Mouse (Mus musculus): ENCODE results near the gene Tyk2. TPM values are rescaled to one million over a fixed set of nuclear protein-coding genes. Genes with fewer than 3 reads are reported as not detected.

Gene Tyk2
- total RNA-seq, 2 experiments from 2014 or later: 9.3 TPM

- no peak for DNase-seq (ENCODE audit: low spot score in 2 of 2)
These were observed 15.9 kb downstream of the Tyk2 start for GRCm38 (mm10) chr9:21115105-21115504.

DNA sequence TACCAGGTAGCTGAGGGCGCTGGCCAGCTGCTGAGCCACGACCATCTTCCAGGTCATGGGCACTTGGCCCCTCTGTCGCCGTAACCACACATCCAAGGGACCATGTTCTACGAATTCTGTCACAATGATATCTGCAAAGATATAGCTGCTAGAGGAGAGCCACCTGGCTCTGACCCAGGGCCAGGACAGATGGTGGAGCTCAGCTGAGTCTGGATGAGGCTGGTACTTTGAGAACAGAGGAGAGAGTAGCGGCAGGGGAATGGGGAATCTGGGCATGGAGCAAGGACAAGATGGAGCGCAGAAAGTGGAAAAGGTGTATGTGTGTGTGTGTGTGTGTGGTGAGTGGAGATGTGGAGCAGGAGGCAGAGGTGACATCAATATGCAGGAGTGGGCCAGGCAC lies 16.9 kb downstream of the Tyk2 start:
- no peak for DNase-seq (ENCODE audit: low spot score in 2 of 2)

- no peak for DNase-seq (ENCODE audit: low spot score in 2 of 2)
These were observed 17.3 kb downstream of the Tyk2 start for GRCm38 (mm10) chr9:21113751-21114150.

DNA sequence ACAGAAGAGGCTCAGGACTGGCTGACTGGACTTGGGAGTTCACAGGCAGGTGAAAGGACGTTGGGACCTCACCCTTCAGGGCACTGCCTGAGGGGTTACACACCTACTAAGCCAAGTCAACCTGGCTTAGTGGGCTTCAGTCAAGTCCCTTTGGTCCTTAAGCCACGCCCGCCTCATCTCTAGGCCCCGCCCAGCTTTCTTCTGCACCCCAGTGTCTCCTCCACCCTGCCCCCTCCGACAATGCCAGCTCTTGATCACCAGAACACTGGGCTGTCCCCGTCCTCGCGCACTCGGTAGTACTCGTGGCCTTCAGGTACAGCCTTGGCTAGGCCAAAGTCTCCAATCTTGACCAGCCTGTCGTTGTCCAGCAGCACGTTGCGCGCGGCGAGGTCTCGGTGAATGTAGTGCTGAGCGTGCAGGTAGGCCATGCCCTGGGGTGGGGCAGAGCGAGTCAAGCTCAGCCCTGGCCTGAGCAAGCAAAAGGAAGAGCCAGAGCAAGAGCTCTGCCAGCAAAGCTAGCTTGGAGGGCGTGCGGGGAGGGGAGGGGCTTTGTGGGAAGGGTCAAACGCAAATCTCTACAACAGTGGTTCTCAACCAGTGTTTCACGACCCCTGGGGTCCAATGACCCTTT lies 23.3 kb downstream of the Tyk2 start:
- DNase-seq (ENCODE audit: low spot score in 2 of 2): no peak

GRCm38 (mm10) chr9:21105760-21106564 lies 25.1 kb downstream of the Tyk2 start:
- no peak for DNase-seq (ENCODE audit: low spot score in 2 of 2)

GRCm38 (mm10) chr9:21104814-21105213 lies 26.2 kb downstream of the Tyk2 start:
- no peak for DNase-seq (ENCODE audit: low spot score in 2 of 2)

DNA sequence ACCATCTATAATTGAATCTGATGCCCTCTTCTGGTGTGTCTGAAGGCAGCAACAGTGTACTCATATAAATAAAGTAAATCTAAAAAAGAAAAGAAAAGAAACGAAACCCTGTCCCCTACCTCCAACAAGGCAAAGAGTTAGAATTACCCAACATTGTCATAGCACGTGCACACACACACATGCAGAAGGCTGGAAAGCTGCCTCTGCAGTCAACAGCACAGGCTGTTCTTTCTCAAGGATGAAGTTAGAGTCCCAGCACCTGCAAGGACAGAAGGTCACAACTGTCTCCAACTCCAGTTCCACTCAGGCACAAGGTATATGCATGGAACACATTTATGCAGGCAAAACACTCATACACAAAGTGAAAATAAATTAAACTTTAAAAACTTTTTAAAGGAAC lies 29.0 kb downstream of the Tyk2 start:
- no peak for DNase-seq (ENCODE audit: low spot score in 2 of 2)

- no peak for DNase-seq (ENCODE audit: low spot score in 2 of 2)
These were observed 30.4 kb downstream of the Tyk2 start for GRCm38 (mm10) chr9:21100447-21101161.

GRCm38 (mm10) chr9:21097793-21098192 lies 33.2 kb downstream of the Tyk2 start:
- no peak for DNase-seq (ENCODE audit: low spot score in 2 of 2)

- no peak for DNase-seq (ENCODE audit: low spot score in 2 of 2)
These were observed 35.1 kb downstream of the Tyk2 start for GRCm38 (mm10) chr9:21095958-21096357.

DNA sequence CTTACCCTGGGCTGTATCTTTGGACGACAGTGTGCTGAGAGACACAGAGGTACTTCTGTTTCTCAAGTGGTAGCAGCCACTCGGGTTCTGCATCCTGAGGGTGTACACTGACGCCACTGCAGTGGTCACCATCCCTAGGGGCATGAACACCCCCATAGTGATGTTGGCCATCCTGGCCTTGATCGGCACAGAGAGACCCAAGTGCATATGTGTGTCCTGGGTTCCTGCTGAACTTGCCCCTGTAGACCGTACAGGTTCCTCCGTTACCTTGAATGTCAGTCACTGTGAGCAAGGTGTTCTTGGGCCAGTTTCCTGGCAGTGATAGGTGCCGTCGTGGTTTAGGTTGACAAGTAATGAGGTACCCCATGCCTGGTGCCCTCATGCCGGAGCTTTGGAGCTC lies 37.6 kb downstream of the Tyk2 start:
- DNase-seq (ENCODE audit: low spot score in 2 of 2): no peak

GRCm38 (mm10) chr9:21091707-21092320 lies 39.2 kb downstream of the Tyk2 start, which contains the start of the genes Gm38431 and Raver1:
Gm38431 (minus strand) TSS chr9:21091997.
Raver1 (minus strand) TSS chr9:21092008.
- peak; percentile 92 to 97 for DNase-seq (ENCODE audit: low spot score in 2 of 2)

- DNase-seq (ENCODE audit: low spot score in 2 of 2): no peak
These were observed 39.9 kb downstream of the Tyk2 start for GRCm38 (mm10) chr9:21090972-21091706.

DNA sequence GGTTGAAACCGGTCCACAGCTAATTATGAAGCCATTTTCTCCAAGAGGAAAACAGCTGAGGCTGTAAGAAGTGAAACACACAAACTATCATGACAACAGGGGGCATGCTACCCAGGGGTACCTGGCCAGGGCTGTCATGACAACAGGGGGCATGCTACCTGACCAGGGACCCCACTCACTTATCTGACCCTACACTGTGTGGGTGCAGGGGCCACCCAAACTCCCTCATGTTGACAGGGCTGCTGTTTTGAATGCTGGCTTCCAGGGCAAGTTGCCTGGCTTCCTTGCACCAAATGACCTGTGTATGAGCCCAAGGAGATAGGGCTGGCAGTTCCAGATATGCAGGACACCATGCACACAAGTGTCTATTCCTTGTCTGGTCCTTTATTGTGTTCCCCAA lies 40.5 kb downstream of the Tyk2 start:
- no peak for DNase-seq (ENCODE audit: low spot score in 2 of 2)

DNA sequence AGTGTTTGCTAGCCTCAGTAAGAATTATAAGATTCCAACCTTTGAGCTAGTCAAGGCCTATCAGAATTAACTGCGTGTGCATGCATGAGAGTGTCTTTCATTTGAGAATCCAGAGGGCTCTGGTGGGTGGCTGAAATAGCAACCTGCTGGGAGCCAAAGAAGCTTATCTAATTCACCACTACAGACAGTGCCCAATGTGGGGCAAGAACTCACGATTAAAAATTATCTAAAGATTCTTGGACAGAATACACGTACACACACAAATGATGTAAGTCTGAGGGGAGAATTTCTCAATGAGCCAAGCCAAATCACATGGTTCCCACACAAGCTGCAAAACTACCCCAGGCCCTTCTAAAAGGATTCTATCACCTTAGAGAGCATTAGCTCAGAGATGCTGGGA lies 47.7 kb downstream of the Tyk2 start:
- DNase-seq (ENCODE audit: low spot score in 2 of 2): no peak

- no peak for DNase-seq (ENCODE audit: low spot score in 2 of 2)
These were observed 49.9 kb downstream of the Tyk2 start for GRCm38 (mm10) chr9:21081127-21081526.

- DNase-seq (ENCODE audit: low spot score in 2 of 2): no peak
These were observed 55.4 kb downstream of the Tyk2 start for GRCm38 (mm10) chr9:21075625-21076024.

DNA sequence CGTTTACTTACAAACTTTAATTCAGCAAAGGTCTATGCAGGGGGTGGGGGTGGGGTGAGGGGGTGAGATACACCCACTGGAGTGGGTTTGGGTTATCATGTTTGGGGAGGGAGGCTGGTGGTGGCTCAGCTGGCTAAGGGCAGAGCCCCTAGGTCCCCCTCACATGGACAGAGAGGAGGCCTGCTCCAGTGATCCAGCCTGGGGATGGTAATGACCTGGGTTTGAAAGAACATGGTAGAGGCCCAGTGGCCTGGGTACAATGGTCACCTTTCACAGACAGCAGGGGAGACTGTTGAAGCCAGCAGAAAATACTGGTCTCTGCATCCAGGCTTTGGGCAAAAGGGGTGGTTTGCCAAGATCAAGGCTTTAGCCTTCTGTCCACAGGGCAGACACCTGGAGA lies 56.9 kb downstream of the Tyk2 start:
- no peak for DNase-seq (ENCODE audit: low spot score in 2 of 2)

- DNase-seq (ENCODE audit: low spot score in 2 of 2): peak; percentile 69 to 88
These were observed 57.8 kb downstream of the Tyk2 start, which contains the start of the genes Gm49373 and Fdx1l for GRCm38 (mm10) chr9:21073044-21073840. Gm49373 (minus strand) TSS chr9:21073096. Fdx1l (minus strand) TSS chr9:21073614.

DNA sequence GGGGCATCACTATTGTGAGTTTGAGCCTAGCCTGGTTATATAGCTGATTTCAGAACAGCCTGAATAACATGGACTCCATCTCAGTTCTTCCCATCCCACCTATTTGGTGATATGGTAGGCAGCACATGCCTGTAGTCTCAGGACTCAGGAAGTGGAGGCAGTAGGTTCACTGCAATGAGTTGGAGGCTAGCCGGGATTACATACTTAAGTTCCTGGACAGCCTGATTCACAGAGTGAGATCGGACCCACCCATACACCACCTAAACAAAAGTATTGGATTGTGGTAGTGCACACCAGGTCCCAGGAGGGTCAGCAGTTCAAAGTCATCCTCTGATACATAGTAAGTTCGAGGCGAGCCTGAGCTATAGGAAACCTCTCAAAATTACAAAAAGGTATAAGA lies 58.4 kb downstream of the Tyk2 start:
- no peak for DNase-seq (ENCODE audit: low spot score in 2 of 2)
